Mouse (Mus musculus) limb, embryonic 14.5 days (tissue): Measurements from ENCODE around the gene Map4k2. TPM values are rescaled to one million over a fixed set of nuclear protein-coding genes. Genes with fewer than 3 reads are reported as not detected.

ENCODE experiments used
- ATAC-seq: fragments of 200-750 bp; cut with Nextera tagmentation; 2 replicates; pipeline ENCODE4 v1.8.0; 2017; ENCODE audit warnings: low read depth, moderate number of reproducible peaks, moderate TSS enrichment; ENCODE audit not compliant: low FRiP score
- DNase-seq: peaks from one replicate; pipeline ENCODE4 v3.0.0-alpha.2; 2015; ENCODE audit warnings: low spot score
- H3K27ac ChIP-seq: fragments of 300-500 bp; sonication (generic); replicated peaks from 2 replicates; pipeline ENCODE4 v1.5.1; 2014; ENCODE audit warnings: low read depth, mild to moderate bottlenecking, low read length, moderate library complexity, mixed read lengths
- H3K27me3 ChIP-seq: fragments of 300-500 bp; sonication (generic); 2 replicates; pipeline ENCODE4 v1.6.1; 2014; ENCODE audit warnings: low read length, mixed read lengths; ENCODE audit not compliant: control insufficient read depth, insufficient read depth
- H3K36me3 ChIP-seq: fragments of 300-500 bp; sonication (generic); 2 replicates; pipeline ENCODE4 v1.6.1; 2014; ENCODE audit warnings: mild to moderate bottlenecking, low read length, moderate library complexity, mixed read lengths; ENCODE audit not compliant: control insufficient read depth, insufficient read depth
- H3K4me1 ChIP-seq: fragments of 300-500 bp; sonication (generic); 2 replicates; pipeline ENCODE4 v1.6.1; 2014; ENCODE audit warnings: antibody characterized with exemption, low read length, mixed read lengths; ENCODE audit not compliant: control insufficient read depth, insufficient read depth
- H3K4me2 ChIP-seq: fragments of 300-500 bp; sonication (generic); replicated peaks from 2 replicates; pipeline ENCODE4 v1.6.1; 2014; ENCODE audit warnings: low read depth, mild to moderate bottlenecking, low read length, moderate library complexity; ENCODE audit not compliant: severe bottlenecking
- H3K4me3 ChIP-seq: fragments of 300-500 bp; sonication (generic); replicated peaks from 2 replicates; pipeline ENCODE4 v1.5.1; 2014; ENCODE audit warnings: low read length
- H3K9ac ChIP-seq: fragments of 300-500 bp; sonication (generic); 2 replicates; pipeline ENCODE4 v1.6.1; 2014; ENCODE audit warnings: mild to moderate bottlenecking, low read depth, low read length, moderate library complexity; ENCODE audit not compliant: severe bottlenecking
- H3K9me3 ChIP-seq: fragments of 300-500 bp; sonication (generic); 2 replicates; pipeline ENCODE4 v1.6.1; 2016; ENCODE audit warnings: low read length; ENCODE audit not compliant: control insufficient read depth
- POLR2A ChIP-seq: fragments of 200-500 bp; IDR thresholded peaks from 2 replicates; pipeline ENCODE4 v1.8.0; 2012; ENCODE audit warnings: inconsistent platforms, mild to moderate bottlenecking, moderate library complexity, borderline replicate concordance; ENCODE audit not compliant: insufficient read depth, insufficient read length; ENCODE audit errors: extremely low read depth
- WGBS: fragments of 180-500 bp; shearing (Covaris S2); extraction: QIAGEN DNeasy Blood & Tissue Kit; methylation state at CpG from one replicate; pipeline ENCODE4 v1.1.7; 2014; 5-methylcytosine and 5-hydroxymethylcytosine counted together
- polyA plus RNA-seq, 2 experiments: library from polyadenylated mRNA; depleted of rRNA in 1 of 2; stranded (reverse) in 1 of 2; unstranded in 1 of 2; fragments of >200 nt; fragmentation: Nextera tagmentation in 1 of 2; extraction: Ambion mirVana in 1 of 2; gene quantifications; 2 replicates each; pipeline versions ENCODE4 v1.2.1 to v1.2.3; 2012 to 2014

The Map4k2 gene
- polyA plus RNA-seq, 2 experiments = 8.8 to 90.4 TPM

DNA sequence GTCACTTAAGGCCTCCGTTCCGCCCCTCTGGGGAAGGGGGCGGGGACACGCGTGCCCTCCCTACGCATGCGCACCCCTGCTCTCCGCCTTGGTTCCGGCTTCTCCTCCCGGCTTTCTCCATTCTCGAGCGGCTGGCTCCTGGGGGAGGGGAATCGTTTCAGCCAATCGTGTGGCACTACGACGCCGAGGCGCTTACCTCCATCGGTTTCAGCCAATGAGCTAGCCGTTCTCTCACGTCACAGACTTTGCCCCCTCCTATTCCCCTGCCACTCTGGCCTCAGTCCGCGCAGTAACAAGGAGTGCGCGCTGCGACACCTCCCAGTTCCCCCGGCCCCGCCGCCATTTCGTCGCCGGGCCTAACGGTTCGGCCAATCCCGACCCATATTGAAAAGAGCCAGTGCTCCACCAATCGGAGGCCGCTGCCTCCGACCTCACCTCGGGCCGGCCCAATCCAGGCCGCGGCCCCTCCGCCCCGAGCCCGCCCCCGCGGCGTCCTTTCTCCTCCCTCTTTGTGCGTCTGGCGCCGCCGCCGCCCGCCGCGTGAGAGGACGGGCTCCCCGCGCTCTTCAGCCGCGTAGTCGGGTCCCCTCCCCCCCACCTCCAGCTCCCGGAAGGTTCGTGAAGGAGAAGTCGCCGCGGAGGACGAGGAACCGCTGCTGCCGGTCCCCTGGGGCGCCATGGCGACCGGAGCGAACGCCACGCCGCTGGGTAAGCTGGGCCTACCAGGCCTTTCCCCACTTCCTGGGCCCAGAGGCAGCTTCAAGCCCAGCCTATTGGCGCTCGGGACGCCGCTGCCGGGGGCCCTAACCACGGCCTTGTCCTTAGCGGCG, 22.7 kb downstream of the Map4k2 start, which contains the start of gene Sf1:
TSS of gene Sf1 (plus strand) at position 280 of the 830 bp plus-strand sequence.
- DNase-seq = peak; percentile 100
- H3K36me3 ChIP-seq = peaks cover 41% of the 10 kb centered on the region
- ATAC-seq = peak; percentile 98
- H3K27ac ChIP-seq = peak within 1 kb of the TSS; percentile 98
- no peaks in the 10 kb centered on the region for H3K27me3 ChIP-seq
- peak within 1 kb of the TSS; percentile 99 for H3K9ac ChIP-seq
- 0 out of 2 replicates have a peak, but pooled peaks have one; percentile 69 for TF ChIP-seq POLR2A
- H3K4me2 ChIP-seq = peak within 1 kb of the TSS; percentile 94
- under 1% methylated on average over 81 of the region's 85 CpGs for WGBS
- peaks cover 13% of the 10 kb centered on the region for H3K4me1 ChIP-seq
- H3K9me3 ChIP-seq = no peaks in the 10 kb centered on the region
- H3K4me3 ChIP-seq = peak within 1 kb of the TSS; percentile 100

- Histone ChIP-seq H3K9ac (peak overlapping the region; percentile 99), H3K36me3 (peaks cover 47% of the 10 kb centered on the region), H3K4me3 (peak overlapping the region; percentile 100), H3K4me2 (peak overlapping the region; percentile 94), H3K4me1 (peaks cover 13% of the 10 kb centered on the region), H3K27ac (peak overlapping the region; percentile 98), H3K9me3 (no peaks in the 10 kb centered on the region), H3K27me3 (no peaks in the 10 kb centered on the region)
- TF ChIP-seq POLR2A = 0 out of 2 replicates have a peak, but pooled peaks have one; percentile 12
- WGBS = 0% methylated on average over 38 of the region's 55 CpGs
- ATAC-seq (no peak), DNase-seq (peak; percentile 86)
Observed at GRCm38 (mm10) chr19:6364317-6364725, 23.4 kb downstream of the Map4k2 start.

- H3K4me2 ChIP-seq = peak overlapping the region; percentile 94
- no peak for TF ChIP-seq POLR2A
- 0% methylated on average over 2 of the region's 2 CpGs for WGBS
- peak overlapping the region; percentile 100 for H3K4me3 ChIP-seq
- H3K9me3 ChIP-seq = no peaks in the 10 kb centered on the region
- H3K27me3 ChIP-seq = no peaks in the 10 kb centered on the region
- DNase-seq (no peak), ATAC-seq (no peak)
- H3K36me3 ChIP-seq = peaks cover 52% of the 10 kb centered on the region
- peaks cover 13% of the 10 kb centered on the region for H3K4me1 ChIP-seq
- peak overlapping the region; percentile 99 for H3K9ac ChIP-seq
- no peak overlapping the region for H3K27ac ChIP-seq
Observed at GRCm38 (mm10) chr19:6364842-6365241, 23.9 kb downstream of the Map4k2 start.

DNA sequence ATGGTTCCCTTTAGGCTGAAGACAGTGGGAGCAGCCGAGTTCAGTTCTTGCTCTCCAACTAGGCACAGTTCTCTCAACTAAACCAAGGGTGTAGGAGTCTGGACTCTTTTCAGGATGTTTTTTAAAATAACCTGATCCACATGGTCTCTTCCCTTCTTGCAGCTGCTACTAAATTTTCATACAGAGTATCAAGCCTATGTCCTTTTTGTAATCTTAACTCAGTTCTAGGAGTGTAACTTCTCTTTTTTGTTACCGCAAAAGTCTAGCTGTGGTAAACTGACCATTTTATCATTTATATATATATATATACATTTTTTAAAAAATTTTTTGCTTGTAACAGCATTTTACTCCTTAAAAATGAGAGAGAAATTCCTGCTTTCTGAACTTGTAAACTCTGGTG, 29.2 kb downstream of the Map4k2 start:
- DNase-seq = no peak
- Histone ChIP-seq H3K4me3 (no peak overlapping the region), H3K4me1 (peaks cover 4% of the 10 kb centered on the region), H3K9me3 (no peaks in the 10 kb centered on the region), H3K9ac (no peak overlapping the region), H3K36me3 (peaks cover 97% of the 10 kb centered on the region), H3K27me3 (no peaks in the 10 kb centered on the region), H3K4me2 (no peak overlapping the region), H3K27ac (no peak overlapping the region)
- TF ChIP-seq POLR2A = no peak
- ATAC-seq = no peak
- WGBS = 95% methylated on average over 2 of the region's 2 CpGs

- H3K4me1 ChIP-seq = no peaks in the 10 kb centered on the region
- no peaks in the 10 kb centered on the region for H3K9me3 ChIP-seq
- H3K4me2 ChIP-seq = no peak overlapping the region
- WGBS = 93% methylated on average over 3 of the region's 3 CpGs
- DNase-seq (no peak), ATAC-seq (no peak)
- TF ChIP-seq POLR2A = no peak
- H3K27me3 ChIP-seq = no peaks in the 10 kb centered on the region
- H3K27ac ChIP-seq = no peak overlapping the region
- peaks cover 98% of the 10 kb centered on the region for H3K36me3 ChIP-seq
- H3K4me3 ChIP-seq = no peak overlapping the region
- no peak overlapping the region for H3K9ac ChIP-seq
Observed at GRCm38 (mm10) chr19:6372433-6372832, 31.5 kb downstream of the Map4k2 start.
